Mouse (Mus musculus): ENCODE measurements around the gene Scn10a. TPM values are rescaled to one million over a fixed set of nuclear protein-coding genes. Genes with fewer than 3 reads are reported as not detected.
A peak's percentile ranks its signal among the peaks of the same experiment; 100 is the strongest.

Gene Scn10a
- polyA plus RNA-seq, 1 experiment from 2014 or later: 0.03 TPM

GRCm38 (mm10) chr9:119664109-119664508, 55.0 kb downstream of the Scn10a start:
- Histone ChIP-seq H3K4me2 (ENCODE audit: low read depth, low read length) (no peak overlapping the region), H3K9ac (replicated peaks; ENCODE audit: low read depth, low read length) (no peak overlapping the region), H3K4me1 (ENCODE audit: control insufficient read depth, insufficient read depth, low read length) (no peaks in the 10 kb centered on the region), H3K27ac (ENCODE audit: low read depth, low read length) (no peak overlapping the region), H3K36me3 (ENCODE audit: control insufficient read depth, insufficient read depth, low read length) (no peaks in the 10 kb centered on the region), H3K4me3 (ENCODE audit: low read depth, low read length) (no peak overlapping the region), H3K27me3 (ENCODE audit: control insufficient read depth, insufficient read depth, low read length) (no peaks in the 10 kb centered on the region), H3K9me3 (ENCODE audit: control insufficient read depth, low read length) (no peaks in the 10 kb centered on the region)
- WGBS: 81% methylated on average over 1 of the region's 1 CpGs
- no peak for ATAC-seq (ENCODE audit: low read depth)

- no peak overlapping the region for H3K27ac ChIP-seq (ENCODE audit: low read depth, low read length)
- H3K36me3 ChIP-seq (ENCODE audit: control insufficient read depth, insufficient read depth, low read length): no peaks in the 10 kb centered on the region
- 66% methylated on average over 6 of the region's 6 CpGs for WGBS
- no peaks in the 10 kb centered on the region for H3K9me3 ChIP-seq (ENCODE audit: control insufficient read depth, low read length)
- H3K27me3 ChIP-seq (ENCODE audit: control insufficient read depth, insufficient read depth, low read length): no peaks in the 10 kb centered on the region
- H3K4me2 ChIP-seq (ENCODE audit: low read depth, low read length): no peak overlapping the region
- no peaks in the 10 kb centered on the region for H3K4me1 ChIP-seq (ENCODE audit: control insufficient read depth, insufficient read depth, low read length)
- no peak for ATAC-seq (ENCODE audit: low read depth)
- H3K4me3 ChIP-seq (ENCODE audit: low read depth, low read length): no peak overlapping the region
- no peak overlapping the region for H3K9ac ChIP-seq (replicated peaks; ENCODE audit: low read depth, low read length)
These were observed 63.0 kb downstream of the Scn10a start for GRCm38 (mm10) chr9:119656111-119656510.

- Histone ChIP-seq H3K9ac (replicated peaks; ENCODE audit: low read depth, low read length) (no peak overlapping the region), H3K9me3 (ENCODE audit: control insufficient read depth, low read length) (no peaks in the 10 kb centered on the region), H3K27me3 (ENCODE audit: control insufficient read depth, insufficient read depth, low read length) (no peaks in the 10 kb centered on the region), H3K36me3 (ENCODE audit: control insufficient read depth, insufficient read depth, low read length) (no peaks in the 10 kb centered on the region), H3K27ac (ENCODE audit: low read depth, low read length) (no peak overlapping the region), H3K4me1 (ENCODE audit: control insufficient read depth, insufficient read depth, low read length) (no peaks in the 10 kb centered on the region), H3K4me3 (ENCODE audit: low read depth, low read length) (no peak overlapping the region), H3K4me2 (ENCODE audit: low read depth, low read length) (no peak overlapping the region)
- ATAC-seq (ENCODE audit: low read depth): no peak
- WGBS: 69% methylated on average over 5 of the region's 5 CpGs
These were observed 65.4 kb downstream of the Scn10a start for GRCm38 (mm10) chr9:119653758-119654157.

- Histone ChIP-seq H3K9me3 (ENCODE audit: control insufficient read depth, low read length) (no peaks in the 10 kb centered on the region), H3K4me2 (ENCODE audit: low read depth, low read length) (no peak overlapping the region), H3K9ac (replicated peaks; ENCODE audit: low read depth, low read length) (no peak overlapping the region), H3K4me3 (ENCODE audit: low read depth, low read length) (no peak overlapping the region), H3K4me1 (ENCODE audit: control insufficient read depth, insufficient read depth, low read length) (no peaks in the 10 kb centered on the region), H3K36me3 (ENCODE audit: control insufficient read depth, insufficient read depth, low read length) (no peaks in the 10 kb centered on the region), H3K27me3 (ENCODE audit: control insufficient read depth, insufficient read depth, low read length) (no peaks in the 10 kb centered on the region), H3K27ac (ENCODE audit: low read depth, low read length) (no peak overlapping the region)
- 62% methylated on average over 8 of the region's 8 CpGs for WGBS
- no peak for ATAC-seq (ENCODE audit: low read depth)
These were observed 72.1 kb downstream of the Scn10a start for GRCm38 (mm10) chr9:119646942-119647547.

- Histone ChIP-seq H3K9ac (replicated peaks; ENCODE audit: low read depth, low read length) (no peak overlapping the region), H3K4me2 (ENCODE audit: low read depth, low read length) (no peak overlapping the region), H3K9me3 (ENCODE audit: control insufficient read depth, low read length) (no peaks in the 10 kb centered on the region), H3K27ac (ENCODE audit: low read depth, low read length) (no peak overlapping the region), H3K4me3 (ENCODE audit: low read depth, low read length) (no peak overlapping the region), H3K27me3 (ENCODE audit: control insufficient read depth, insufficient read depth, low read length) (no peaks in the 10 kb centered on the region), H3K36me3 (ENCODE audit: control insufficient read depth, insufficient read depth, low read length) (no peaks in the 10 kb centered on the region), H3K4me1 (ENCODE audit: control insufficient read depth, insufficient read depth, low read length) (no peaks in the 10 kb centered on the region)
- no peak for ATAC-seq (ENCODE audit: low read depth)
- 92% methylated on average over 6 of the region's 6 CpGs for WGBS
These were observed 77.1 kb downstream of the Scn10a start for GRCm38 (mm10) chr9:119641985-119642384.

GRCm38 (mm10) chr9:119634216-119634843, 84.8 kb downstream of the Scn10a start:
- H3K4me1 ChIP-seq (ENCODE audit: control insufficient read depth, insufficient read depth, low read length): peaks cover 12% of the 10 kb centered on the region
- no peak overlapping the region for H3K9ac ChIP-seq (replicated peaks; ENCODE audit: low read depth, low read length)
- no peak for ATAC-seq (ENCODE audit: low read depth)
- no peak overlapping the region for H3K4me2 ChIP-seq (ENCODE audit: low read depth, low read length)
- no peaks in the 10 kb centered on the region for H3K9me3 ChIP-seq (ENCODE audit: control insufficient read depth, low read length)
- no peaks in the 10 kb centered on the region for H3K27me3 ChIP-seq (ENCODE audit: control insufficient read depth, insufficient read depth, low read length)
- H3K4me3 ChIP-seq (ENCODE audit: low read depth, low read length): no peak overlapping the region
- H3K27ac ChIP-seq (ENCODE audit: low read depth, low read length): no peak overlapping the region
- H3K36me3 ChIP-seq (ENCODE audit: control insufficient read depth, insufficient read depth, low read length): no peaks in the 10 kb centered on the region
- WGBS: 62% methylated on average over 11 of the region's 11 CpGs

- Histone ChIP-seq H3K4me3 (ENCODE audit: low read depth, low read length) (no peak overlapping the region), H3K9ac (replicated peaks; ENCODE audit: low read depth, low read length) (no peak overlapping the region), H3K36me3 (ENCODE audit: control insufficient read depth, insufficient read depth, low read length) (no peaks in the 10 kb centered on the region), H3K27ac (ENCODE audit: low read depth, low read length) (no peak overlapping the region), H3K4me2 (ENCODE audit: low read depth, low read length) (no peak overlapping the region), H3K27me3 (ENCODE audit: control insufficient read depth, insufficient read depth, low read length) (no peaks in the 10 kb centered on the region), H3K9me3 (ENCODE audit: control insufficient read depth, low read length) (no peaks in the 10 kb centered on the region), H3K4me1 (ENCODE audit: control insufficient read depth, insufficient read depth, low read length) (peaks cover 12% of the 10 kb centered on the region)
- 95% methylated on average over 5 of the region's 5 CpGs for WGBS
- no peak for ATAC-seq (ENCODE audit: low read depth)
These were observed 85.6 kb downstream of the Scn10a start for GRCm38 (mm10) chr9:119633475-119633874.

- no peak overlapping the region for H3K4me2 ChIP-seq (ENCODE audit: low read depth, low read length)
- no peak for ATAC-seq (ENCODE audit: low read depth)
These were observed 86.3 kb downstream of the Scn10a start for GRCm38 (mm10) chr9:119632801-119633200.

GRCm38 (mm10) chr9:119631899-119632533, 87.1 kb downstream of the Scn10a start:
- Histone ChIP-seq H3K36me3 (ENCODE audit: control insufficient read depth, insufficient read depth, low read length) (no peaks in the 10 kb centered on the region), H3K4me2 (ENCODE audit: low read depth, low read length) (no peak overlapping the region), H3K9me3 (ENCODE audit: control insufficient read depth, low read length) (no peaks in the 10 kb centered on the region), H3K9ac (replicated peaks; ENCODE audit: low read depth, low read length) (no peak overlapping the region), H3K27me3 (ENCODE audit: control insufficient read depth, insufficient read depth, low read length) (no peaks in the 10 kb centered on the region), H3K4me1 (ENCODE audit: control insufficient read depth, insufficient read depth, low read length) (peaks cover 12% of the 10 kb centered on the region), H3K27ac (ENCODE audit: low read depth, low read length) (peak overlapping the region; percentile 55), H3K4me3 (ENCODE audit: low read depth, low read length) (no peak overlapping the region)
- peak; percentile 79; the same call in 1 of the 2 replicates for ATAC-seq (ENCODE audit: low read depth)
- WGBS: 43% methylated on average over 15 of the region's 15 CpGs

More at GRCm38 (mm10) chr9:119632801-119633200, 86.3 kb downstream of the Scn10a start:
- 48% methylated on average over 12 of the region's 12 CpGs for WGBS
- H3K27ac ChIP-seq (ENCODE audit: low read depth, low read length): no peak overlapping the region
- H3K4me3 ChIP-seq (ENCODE audit: low read depth, low read length): no peak overlapping the region
- no peaks in the 10 kb centered on the region for H3K9me3 ChIP-seq (ENCODE audit: control insufficient read depth, low read length)
- H3K27me3 ChIP-seq (ENCODE audit: control insufficient read depth, insufficient read depth, low read length): no peaks in the 10 kb centered on the region
- H3K4me1 ChIP-seq (ENCODE audit: control insufficient read depth, insufficient read depth, low read length): peaks cover 12% of the 10 kb centered on the region
- H3K9ac ChIP-seq (replicated peaks; ENCODE audit: low read depth, low read length): no peak overlapping the region
- no peaks in the 10 kb centered on the region for H3K36me3 ChIP-seq (ENCODE audit: control insufficient read depth, insufficient read depth, low read length)
